Mouse (Mus musculus) T-helper 17 cell (primary cell): ENCODE results near the gene Pex11b.
"Not testable (repeated sequence)": the region's sequence is repeated elsewhere in the genome, so short reads cannot be mapped to it uniquely, and the experiment has no call there.

ENCODE experiments used
- in situ Hi-C, 2 experiments: fragments of 300-600 bp; cut with MboI, MseI; formaldehyde crosslinking; loops; 1 replicate in 1 of 2; 2 replicates in 1 of 2; pipeline ENCODE4 v1.15.1; 2025; ENCODE audit warnings: high pct_unique_total_duplicates in 2 of 2

Pex11b gene

DNA sequence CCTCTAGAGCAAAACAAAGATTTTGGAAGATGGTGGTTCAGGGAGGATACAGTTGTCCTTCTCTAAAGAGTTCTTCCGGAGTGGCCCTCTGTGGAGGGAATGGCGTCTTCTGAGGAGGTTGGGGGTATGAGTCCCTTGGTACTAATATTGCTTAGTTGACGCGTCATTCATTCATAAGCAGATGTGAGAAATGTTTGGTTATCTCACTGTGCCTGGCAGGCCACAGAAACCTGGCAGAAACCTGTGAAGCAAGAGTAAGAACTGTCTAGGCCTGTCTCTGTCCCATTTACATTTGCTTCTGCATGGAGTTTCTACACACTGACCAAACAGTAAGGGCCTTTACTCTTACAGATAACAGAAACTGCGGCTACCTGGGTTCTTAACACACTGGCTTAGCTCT lies 36.3 kb downstream of the Pex11b start:
- in situ Hi-C loops, result no loop called here

- in situ Hi-C loops, result no loop called here
Observed at GRCm38 (mm10) chr3:96673514-96673913, 38.3 kb downstream of the Pex11b start.

DNA sequence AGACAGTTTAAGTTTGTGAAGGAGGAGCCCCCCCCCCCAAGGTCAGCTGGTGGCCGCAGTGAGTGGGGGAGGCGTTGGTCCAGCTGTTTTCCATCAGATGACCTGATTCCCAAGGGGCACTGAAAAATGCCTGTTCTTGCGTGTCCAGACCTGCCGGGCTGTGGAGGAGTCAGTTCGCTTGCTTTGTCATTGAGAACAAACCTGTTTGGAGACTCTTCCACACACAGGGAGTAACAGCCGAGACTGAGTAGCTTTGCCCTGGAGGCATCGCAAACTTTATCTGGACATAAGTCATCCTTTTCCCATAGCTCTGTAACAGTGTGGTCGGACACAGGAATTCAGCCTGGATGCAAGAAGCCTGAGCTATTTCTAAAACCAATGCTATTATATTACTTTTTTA lies 39.3 kb downstream of the Pex11b start:
- in situ Hi-C loops, result no loop called here

DNA sequence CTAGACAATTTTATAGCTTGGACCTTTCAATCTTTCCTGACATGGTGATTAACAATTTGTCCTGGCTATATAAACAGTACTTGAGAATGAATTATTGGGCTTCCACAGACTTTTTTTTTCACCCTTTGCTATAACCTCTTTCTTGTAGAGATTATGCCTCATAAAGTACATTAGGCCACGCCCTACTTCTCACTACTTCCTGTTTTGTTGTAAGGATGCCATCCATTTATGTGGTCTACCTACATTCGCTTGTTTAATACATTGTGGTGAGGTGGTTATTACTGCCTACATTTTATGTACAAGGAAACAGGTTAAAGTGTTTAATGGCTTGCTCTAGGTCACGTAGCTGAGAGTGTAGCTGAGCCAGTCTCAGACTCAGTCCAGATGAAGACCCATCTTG lies 40.0 kb downstream of the Pex11b start:
- in situ Hi-C loops, result no loop called here

DNA sequence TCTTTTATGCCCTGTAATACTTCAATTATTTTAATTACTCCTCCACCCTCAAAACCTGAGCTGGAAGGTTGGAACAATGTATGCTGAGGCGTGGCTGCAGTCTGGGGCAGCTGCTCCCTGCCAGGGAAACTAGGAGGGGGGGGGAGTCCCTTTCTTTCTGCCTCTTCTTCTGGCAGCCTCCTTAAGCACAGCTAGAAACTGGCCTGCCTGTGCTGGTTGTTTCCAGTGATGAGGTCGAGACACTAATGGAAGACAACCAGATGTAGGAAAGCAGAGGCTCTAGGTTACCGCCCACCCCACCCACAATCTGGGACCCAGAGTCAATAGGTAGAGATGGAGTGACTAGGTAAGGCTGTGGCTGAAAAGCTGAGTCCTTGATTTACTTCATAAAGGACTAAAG lies 40.5 kb downstream of the Pex11b start:
- in situ Hi-C loops, result no loop called here

DNA sequence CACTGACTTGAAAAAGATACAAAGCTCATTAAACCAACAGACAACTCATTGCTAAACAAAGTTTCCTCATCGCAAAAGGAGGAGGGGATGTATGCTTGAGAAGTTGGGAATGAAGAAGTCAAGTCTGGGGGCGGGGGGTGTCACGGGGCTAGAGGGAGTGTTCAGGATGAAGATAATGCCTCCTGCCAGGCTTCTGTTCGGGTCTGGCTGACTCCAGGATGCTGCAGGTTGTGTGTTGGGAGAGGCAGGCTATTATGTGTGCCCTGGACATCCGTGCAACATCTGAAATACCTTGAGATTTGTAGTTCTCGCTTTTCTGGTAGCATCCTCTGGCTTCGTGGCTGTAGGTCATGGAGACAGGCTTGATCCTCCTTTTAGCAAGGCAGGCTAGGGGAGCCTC lies 43.3 kb downstream of the Pex11b start:
- in situ Hi-C loops, result no loop called here

DNA sequence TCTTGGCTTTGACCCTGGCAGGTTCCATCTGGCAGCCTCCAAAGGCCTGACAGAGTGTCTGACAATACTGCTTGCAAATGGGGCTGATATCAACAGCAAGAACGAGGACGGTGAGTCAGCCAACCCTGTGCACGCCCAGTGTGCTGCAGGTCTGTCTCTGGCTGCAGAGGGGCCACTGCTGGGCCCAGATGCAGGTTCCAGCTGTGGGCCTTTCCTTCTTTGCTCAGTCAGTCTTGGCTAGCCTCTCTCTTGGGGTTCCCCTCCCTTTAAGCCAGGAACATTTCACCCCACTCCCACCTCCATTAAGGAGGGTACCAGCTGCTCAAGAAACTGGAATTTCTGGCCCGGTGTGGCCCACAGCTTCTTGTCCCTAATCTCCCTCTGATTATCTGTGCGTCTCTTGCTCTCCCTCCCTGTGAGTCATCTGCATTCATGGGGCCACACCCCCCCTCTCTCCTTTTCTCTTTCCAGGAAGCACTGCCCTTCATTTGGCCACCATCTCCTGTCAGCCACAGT lies 44.0 kb downstream of the Pex11b start:
- in situ Hi-C loops, result no loop called here

DNA sequence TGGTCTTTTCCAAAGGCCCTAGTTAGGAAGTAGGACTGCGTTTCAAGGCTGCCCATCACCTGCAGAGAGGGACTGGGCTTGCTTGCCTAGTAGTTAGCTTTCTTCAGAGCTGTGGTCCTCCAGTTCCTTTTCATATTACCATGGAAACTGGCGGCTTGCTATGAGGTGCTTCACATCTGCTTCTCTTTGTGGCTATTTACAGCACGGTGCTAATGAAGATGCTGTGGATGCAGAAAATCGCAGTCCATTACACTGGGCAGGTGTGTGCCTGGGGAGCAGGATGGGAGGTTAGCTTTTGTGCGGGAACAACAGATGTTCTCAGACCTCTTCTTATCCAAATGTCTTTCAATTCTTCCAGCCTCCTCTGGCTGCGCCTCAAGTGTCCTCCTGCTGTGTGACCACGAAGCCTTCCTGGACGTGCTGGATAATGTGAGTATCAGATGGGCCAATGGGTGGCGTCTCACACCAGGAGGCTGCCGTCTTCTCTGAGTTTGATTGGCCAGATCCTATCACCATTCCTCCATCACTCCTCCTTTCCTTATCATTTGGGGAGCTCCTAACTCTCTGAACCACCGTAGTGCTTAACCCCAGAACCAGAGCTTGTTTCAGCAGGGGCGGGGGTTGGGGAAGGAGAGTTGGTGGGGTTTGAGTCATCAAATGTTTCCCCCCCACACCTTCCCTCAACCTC lies 45.2 kb downstream of the Pex11b start:
- in situ Hi-C loops, result no loop called here

DNA sequence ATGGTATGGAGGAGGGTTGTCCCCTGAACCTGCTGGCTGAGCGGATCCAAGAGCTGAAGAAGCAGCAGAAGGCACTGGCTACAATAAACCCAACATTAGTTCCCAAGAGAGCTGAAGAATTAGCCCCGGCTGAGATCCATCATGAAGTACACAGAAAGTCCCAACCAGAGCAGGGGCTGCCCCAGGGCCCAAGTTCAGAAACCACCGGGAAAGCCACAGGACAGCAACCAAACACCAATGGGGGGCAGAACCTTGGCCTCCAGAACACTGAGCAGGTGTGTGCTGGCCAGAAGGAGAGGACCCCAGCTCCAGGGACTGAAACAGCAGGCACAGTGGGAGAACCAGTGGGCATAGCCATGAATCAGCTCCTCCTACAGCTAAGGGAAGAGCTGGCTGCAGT lies 48.3 kb downstream of the Pex11b start:
- in situ Hi-C loops, result no loop called here

GRCm38 (mm10) chr3:96684151-96684821 lies 49.1 kb downstream of the Pex11b start:
- in situ Hi-C loops, result no loop called here

DNA sequence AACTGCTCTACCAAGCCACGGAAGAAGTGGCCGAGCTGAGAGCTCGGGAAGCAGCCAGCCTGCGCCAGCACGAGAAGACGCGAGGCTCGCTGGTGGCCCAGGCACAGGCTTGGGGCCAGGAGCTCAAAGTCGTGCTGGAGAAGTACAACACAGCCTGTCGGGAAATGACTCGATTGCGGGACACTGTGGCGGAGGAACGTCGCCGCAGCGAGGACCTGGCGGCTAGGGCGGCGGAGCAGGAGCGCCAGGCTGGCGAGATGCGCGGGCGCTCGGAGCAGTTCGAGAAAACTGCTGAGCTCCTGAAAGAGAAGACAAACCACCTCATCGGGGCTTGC lies 49.6 kb downstream of the Pex11b start:
- in situ Hi-C loops, result no loop called here

DNA sequence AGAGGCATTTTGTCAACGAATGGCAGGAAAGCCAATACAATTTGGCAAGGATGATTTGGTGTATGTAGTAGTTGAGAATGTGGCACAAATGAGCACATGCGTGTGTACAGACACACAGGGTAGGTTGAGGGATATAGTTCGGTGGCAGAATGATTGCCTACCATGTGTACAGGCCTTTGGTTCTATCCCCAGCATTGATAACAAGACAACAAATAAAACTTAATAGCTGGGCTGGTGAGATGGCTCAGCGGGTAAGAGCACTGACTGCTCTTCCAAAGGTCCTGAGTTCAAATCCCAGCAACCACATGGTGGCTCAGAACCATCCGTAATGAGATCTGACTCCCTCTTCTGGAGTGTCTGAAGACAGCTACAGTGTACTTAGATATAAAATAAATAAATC lies 50.9 kb downstream of the Pex11b start:
- in situ Hi-C loops, result not testable (repeated sequence)

- in situ Hi-C loops, result no loop called here
Observed at GRCm38 (mm10) chr3:96688854-96689253, 53.7 kb downstream of the Pex11b start.

- in situ Hi-C loops, result no loop called here
Observed at GRCm38 (mm10) chr3:96690298-96690697, 55.1 kb downstream of the Pex11b start.

DNA sequence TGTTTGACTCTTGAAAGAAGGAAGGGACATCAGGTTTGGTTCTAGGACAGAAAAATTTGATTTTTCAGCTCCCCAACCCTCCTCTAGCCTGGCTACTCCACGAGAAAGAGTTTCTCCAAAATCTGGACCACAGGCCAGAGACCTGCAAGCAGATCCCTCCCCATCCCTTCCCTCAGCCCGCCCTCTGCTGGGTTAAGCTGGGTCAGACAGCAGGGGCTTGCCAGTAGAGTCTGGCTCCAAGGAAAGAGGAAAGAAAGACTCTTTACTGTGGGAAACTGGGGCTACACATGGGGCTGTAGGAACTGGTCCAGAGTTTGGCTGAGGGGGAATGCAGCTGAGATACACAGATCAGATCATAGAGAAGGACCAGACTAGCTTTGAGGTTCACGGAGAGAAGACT lies 57.3 kb downstream of the Pex11b start:
- in situ Hi-C loops, result no loop called here

GRCm38 (mm10) chr3:96693579-96693978 lies 58.4 kb downstream of the Pex11b start:
- in situ Hi-C loops, result no loop called here
